Mouse (Mus musculus) large intestine, adult 2 months (tissue): ENCODE data around the gene Krt81. TPM values are rescaled to one million over a fixed set of nuclear protein-coding genes. Genes with fewer than 3 reads are reported as not detected.

Source experiments
- DNase-seq: peaks from one replicate; pipeline ENCODE4 v3.0.0-alpha.2; 2012; ENCODE audit warnings: low read depth, low spot score
- WGBS: fragments of 180-500 bp; shearing (Covaris S2); methylation state at CpG from one replicate; pipeline ENCODE4 v1.1.7; 2018; 5-methylcytosine and 5-hydroxymethylcytosine counted together
- polyA plus RNA-seq: library from polyadenylated mRNA; depleted of rRNA; stranded (reverse); fragments of >200 nt; gene quantifications from 2 replicates; pipeline ENCODE4 v1.2.3, GENCODE M21; 2012; rRNA removed

The Krt81 gene
- polyA plus RNA-seq, 1 experiment: not detected

DNA sequence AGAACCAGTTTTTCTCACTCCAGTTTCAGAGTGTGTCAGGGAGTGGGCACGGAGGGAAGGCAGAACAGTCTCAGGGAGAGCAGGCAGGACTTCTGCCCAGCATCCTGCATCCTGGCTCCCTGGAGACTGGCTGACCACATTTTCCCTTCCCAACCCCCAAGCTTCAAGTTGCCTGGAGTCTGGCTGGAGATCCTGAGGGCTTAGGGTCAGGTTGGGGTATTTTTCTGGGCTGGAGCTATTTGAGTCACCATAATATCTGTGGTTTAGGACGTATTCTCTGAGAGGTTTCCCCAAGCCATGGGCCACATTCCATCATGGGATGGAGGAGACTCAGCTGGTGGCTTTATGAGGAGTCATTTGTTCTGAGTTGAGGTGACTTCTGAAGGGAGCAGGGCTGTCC lies 8.3 kb downstream of the Krt81 start:
- WGBS: 72% methylated on average over 2 of the region's 2 CpGs
- no peak for DNase-seq

DNA sequence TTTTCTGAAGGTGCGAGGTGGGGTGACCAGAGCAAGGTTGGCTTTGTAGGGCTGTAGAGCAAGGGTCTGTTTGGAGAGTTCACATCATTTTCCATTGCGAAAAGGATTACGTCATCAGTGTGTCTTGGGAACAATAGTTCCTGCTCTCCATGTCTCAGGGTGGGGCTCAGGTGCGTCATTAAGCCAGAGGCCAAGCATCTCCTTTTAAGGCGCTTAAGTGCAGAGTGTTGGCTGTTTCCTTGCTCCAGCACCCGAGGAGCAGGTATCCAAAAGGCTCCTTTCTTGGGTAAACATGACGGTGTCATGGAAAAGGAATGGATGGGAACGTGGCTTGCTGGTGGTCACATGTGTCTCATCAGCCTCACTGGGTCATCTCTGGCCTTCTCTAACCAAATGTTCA lies 8.8 kb downstream of the Krt81 start:
- DNase-seq: no peak
- 39% methylated on average over 8 of the region's 8 CpGs for WGBS

DNA sequence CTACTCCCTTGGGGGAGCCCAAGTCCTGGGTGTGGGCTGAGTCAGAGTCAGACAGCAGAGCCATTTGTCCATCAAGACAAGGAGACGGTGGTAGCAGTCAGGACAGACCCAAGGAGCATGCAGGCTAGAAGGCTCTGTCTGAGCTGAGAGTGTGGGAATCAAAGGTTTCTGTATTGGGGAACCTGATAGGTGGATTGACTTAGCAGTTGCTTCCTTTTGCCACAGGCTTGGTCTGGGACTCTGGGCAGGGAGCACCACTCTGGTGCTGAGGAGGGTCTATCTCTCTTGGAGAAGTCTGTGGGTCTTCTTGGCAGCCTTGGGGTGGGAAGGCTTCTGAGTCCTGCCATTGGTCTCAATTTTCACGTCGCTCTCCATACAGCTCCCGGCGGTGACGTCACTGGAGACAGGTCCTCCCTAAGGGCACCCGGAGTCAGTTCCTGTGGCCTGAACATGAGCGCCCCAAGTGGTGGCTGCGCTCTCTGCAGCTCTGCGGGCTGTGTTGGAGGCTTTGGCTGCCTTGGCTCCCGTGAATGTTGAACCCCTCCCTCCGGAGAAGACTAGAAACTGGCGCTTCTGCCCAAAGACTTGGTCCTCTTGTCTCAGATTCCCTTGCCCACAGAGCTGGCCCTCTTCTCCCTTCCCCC lies 10.3 kb downstream of the Krt81 start:
- DNase-seq: peak; percentile 54
- WGBS: 8% methylated on average over 13 of the region's 13 CpGs

DNA sequence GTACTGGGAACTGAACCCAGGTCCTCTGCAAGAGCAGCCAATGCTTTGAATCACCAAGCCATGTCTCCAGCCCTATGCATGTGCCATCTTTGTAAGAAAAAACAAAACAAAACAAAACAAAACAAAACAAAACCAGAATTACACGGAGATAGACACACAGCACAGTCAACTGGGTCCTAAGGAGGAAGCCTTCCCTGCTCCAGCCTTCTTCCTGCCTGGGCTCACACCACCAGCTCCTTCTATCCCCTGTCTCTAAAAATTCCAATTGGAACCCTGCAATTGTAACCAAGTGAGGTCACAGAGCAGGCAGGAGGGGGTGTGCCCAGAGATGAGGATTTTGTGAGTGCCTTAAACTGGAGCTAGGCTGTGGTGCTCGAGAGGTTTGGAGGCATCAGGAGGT lies 16.1 kb downstream of the Krt81 start, which contains the start of gene Krt88:
Krt88 (plus strand) TSS at position 301 of the 400 bp plus-strand sequence.
- DNase-seq: no peak
- 81% methylated on average over 2 of the region's 2 CpGs for WGBS

DNA sequence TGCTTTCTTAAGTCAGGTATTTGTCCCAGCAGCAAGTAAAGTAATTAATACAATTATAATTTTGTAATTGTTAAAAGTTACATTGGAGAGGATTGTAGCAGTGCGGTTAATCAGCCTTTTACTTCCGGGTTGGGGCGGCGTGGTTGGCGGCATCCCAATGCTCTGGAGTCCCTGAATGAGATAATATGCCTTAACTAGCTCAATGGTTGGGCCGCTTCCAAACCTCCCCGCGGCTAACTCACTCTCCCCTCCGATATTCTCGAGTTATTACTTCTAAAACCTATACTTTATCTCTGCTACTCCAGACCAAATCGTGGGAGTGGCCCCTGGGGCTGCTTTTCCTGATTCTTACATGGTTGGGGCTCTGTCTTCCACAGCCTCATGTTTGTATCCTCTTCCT lies 17.0 kb downstream of the Krt81 start:
- no peak for DNase-seq
- WGBS: 34% methylated on average over 11 of the region's 11 CpGs

DNA sequence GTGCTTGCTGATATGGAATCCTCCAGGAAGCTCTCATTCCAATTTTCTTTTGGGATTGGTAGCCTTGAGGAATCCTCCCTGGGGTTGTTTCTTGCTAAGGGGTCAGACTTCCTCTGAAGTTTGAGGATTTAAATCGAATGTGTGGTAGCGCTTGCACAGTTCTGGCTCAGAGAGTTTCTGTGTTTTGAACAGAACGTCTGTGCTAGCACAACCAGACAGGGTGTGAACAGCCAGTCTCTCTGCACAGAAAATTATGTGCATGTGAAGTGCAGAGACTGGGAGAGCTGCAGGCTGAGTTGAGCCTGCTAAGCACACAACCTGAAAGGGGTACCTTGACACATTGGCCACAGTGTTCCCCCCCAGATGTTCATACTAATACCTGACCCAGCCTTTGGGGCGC lies 22.7 kb downstream of the Krt81 start:
- no peak for DNase-seq
- 78% methylated on average over 4 of the region's 4 CpGs for WGBS

DNA sequence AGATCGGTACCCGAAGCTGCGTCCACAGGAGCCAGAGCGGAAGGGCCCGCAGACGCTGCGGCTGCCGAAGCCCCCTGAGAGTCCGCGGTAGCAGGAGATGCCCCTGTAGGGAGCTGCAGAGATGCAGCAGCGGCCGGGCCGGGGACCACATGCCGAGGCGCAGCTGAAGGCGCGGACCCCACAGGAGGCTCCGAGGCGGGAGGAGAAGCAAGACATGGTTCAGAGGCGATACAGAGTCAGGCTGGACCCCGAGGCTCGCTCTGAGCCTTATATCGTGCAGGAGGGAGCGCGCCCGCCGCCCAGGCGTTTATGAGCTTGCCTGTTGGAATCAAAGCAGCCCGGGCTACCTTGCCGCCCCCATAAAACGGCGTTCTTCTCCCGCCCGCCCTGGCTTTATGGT lies 25.0 kb downstream of the Krt81 start, which contains the start of gene Krt87:
Krt87 (minus strand) TSS at position 250 of the 400 bp plus-strand sequence.
- no peak for DNase-seq
- WGBS: 5% methylated on average over 34 of the region's 34 CpGs

DNA sequence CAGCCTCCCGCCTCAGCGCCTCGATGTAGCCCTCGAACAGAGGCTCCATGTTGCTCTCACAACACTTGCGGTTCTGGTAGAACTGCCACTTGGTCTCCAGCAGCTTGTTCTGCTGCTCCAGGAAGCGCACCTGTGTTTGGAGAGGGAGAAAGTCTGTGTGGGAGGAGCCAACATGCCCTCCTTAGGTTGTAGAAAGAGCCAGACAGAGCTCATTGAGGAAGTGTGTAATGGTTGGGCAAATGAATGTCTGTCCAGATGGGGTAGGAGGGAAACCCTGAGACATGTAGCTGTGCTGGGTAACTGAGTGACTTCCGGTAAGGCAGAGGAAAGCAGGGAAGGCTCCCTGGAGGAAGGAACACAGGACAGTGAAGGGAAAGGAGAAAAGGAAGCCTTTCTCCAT lies 26.9 kb downstream of the Krt81 start:
- 45% methylated on average over 7 of the region's 7 CpGs for WGBS
- DNase-seq: no peak

DNA sequence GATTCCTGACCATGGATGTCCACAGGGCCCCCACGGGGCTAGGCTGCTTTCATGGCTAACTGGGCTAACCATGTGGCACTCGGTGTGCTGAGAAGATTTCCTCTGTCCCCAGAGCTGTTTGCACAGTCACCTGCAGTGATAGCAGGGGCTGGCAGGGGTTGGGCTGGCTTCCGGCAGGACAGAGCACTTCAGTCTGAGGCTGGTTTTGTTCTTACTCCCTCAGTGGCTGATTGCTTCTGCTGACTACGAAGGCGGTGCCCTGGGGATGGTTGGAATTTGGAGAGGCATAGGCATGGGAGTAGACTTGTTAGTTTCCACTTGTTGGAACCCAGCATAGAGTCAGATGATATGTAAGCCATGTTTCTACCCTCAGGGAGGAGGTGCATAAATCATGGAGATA lies 38.6 kb downstream of the Krt81 start:
- DNase-seq: no peak
- 24% methylated on average over 5 of the region's 5 CpGs for WGBS

DNA sequence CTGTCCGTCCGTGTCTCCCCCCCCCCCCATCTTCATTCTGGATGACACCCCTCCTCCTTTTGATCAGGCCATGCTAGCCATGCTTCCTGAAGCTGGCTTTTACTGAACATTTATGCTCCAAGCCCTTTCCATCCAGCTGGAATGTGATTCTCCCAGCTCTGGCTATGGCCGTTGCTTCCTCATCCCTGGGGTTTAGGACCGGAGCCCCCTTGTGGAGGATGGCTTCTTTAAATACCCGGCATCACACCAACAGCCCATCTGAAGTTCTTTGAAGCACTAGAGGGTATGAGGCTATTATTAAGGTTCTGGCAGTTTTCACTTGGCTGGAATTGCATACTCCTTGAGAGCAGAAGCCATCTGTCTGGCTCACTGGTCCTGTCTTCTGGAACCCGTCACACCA lies 42.6 kb downstream of the Krt81 start:
- 62% methylated on average over 6 of the region's 6 CpGs for WGBS
- DNase-seq: no peak

DNA sequence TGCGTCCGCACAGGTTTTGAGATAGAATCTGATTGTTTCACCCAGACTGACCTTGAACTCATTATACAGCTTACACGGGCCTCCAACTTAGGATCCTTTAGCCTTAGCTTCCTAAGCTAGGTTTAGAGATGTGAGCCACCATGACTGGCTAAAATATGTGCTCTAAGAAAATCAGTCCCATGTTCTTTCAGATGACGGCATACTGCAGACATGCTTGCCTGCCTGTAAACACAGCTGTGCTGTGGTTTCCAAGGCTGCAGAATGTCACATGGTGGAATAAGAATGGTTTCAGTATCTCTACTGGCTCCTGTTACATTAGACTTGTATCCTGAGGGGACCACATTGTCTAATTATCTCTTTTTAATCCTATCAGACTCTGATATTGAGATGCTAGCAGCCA lies 44.6 kb downstream of the Krt81 start:
- WGBS: 80% methylated on average over 4 of the region's 4 CpGs
- DNase-seq: no peak

DNA sequence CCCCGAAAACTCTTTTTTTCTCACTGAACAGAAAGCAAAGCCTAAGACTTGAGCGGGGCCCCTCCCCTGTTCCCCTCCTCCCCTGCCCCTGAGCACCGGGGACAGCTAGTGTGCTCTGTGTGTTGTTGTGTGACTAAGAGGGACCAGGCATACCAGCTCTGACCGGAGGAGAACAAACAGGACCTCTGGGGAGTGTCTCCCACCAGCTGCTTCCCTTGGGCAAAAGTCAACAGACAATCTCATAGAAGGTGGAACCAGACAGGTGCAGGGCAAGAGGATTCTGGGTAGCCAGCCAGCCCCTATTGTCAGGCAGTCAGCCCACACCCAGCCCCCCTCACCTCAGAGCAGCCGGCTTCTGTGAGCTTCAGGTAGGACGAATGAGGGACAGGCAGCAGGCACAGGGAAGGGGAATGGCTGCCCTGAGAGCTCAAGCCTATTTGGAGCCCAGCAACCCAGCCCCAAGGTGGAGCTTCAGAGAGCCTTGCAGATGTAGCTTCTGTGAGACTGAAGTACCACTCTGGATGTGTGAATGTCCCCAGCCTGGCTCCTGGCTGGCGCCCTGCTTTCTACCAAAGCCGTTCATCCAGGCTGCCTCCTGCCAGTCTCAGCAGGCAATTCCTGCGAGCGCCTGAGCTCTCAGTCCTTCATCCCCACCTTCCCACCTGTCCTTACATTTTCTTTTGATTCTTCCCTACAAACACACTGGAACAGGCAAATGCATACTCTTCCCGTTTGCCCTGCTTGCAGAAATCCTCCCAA lies 48.6 kb downstream of the Krt81 start:
- DNase-seq: peak; percentile 50
- 28% methylated on average over 11 of the region's 11 CpGs for WGBS

DNA sequence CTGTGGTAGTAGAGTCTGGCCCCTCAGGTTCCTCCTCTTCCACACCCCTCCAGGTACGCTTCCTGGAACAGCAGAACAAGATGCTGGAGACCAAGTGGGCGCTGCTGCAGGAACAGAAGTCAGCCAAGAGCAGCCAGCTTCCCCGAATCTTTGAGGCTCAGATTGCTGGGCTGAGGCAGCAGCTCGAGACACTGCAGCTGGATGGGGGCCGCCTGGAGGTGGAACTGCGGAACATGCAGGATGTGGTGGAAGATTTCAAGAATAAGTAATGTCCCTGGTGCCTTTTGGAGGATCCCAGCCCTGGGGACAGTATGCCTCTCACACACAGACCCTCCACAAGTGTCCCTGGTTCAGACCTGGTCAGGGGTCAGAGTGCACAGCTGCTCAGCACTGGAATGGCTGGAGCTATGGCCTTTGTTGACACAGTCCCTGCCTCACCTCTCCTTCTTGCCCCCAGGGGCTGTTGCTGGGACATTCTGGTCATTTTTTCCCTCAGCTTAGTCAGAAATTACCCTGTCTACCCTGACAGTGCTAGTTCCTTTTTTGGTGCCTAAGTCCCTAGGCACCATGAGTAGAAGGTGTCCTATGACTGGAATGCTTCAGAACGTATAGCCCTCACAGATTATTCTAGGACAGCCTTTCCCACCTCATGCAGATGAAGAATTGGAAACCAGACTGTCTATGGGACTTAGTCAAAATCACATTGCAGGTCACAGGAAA lies 49.5 kb downstream of the Krt81 start:
- WGBS: 35% methylated on average over 7 of the region's 7 CpGs
- no peak for DNase-seq

DNA sequence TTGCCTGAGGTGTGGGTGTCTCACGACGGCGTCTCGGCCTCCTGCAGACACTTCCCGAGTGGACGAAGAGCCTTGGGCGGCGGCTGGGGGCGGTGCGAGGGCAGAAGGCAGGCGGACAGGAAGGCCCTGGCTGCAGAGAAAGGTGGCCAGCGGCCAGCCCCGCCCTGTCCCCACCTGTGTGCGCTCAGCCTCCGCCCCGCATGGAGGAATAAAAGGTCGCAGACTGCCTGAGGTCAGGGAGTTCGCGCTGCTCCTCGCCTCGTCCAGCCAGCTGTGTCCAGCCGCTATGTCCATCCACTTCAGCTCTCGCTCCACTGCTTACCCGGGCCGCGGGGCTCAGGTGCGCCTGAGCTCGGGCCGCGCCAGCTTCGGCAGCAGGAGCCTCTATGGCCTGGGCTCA lies 51.4 kb downstream of the Krt81 start:
- WGBS: 15% methylated on average over 31 of the region's 31 CpGs

DNA sequence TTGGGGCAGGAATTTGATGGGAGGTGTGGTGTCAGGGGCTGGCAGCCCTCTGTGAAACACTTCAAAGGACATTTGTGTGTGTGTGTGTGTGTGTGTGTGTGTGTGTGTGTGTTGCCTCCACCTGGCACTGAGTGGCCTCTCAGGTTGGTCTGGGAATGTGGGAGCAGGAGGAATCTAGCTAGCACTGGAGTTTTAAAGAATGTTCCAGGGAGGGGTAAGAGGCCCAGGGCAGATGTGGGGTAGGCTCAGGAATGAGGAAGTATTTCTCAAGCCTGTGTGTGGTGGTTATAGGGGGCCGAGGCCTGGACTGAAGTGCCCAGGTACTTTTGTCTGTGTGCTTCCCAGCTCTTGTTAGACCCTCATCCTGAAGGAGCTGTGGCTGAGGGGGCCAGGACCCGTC lies 52.8 kb downstream of the Krt81 start, which contains the start of gene Krt7:
Krt7 (plus strand) TSS at position 269 of the 400 bp plus-strand sequence.
- WGBS: 22% methylated on average over 2 of the region's 2 CpGs
- no peak for DNase-seq

More for the DNA sequence above, 51.4 kb downstream of the Krt81 start:
- DNase-seq: peak; percentile 64

Other genes starting within 250 kb of the Krt81 start
- 2.2 and 2.8 TPM in 2 replicates for gene Grasp, start 239.6 kb downstream of the Krt81 start, polyA plus RNA-seq
- gene Nr4a1, start 209.5 kb downstream of the Krt81 start, polyA plus RNA-seq: 8.1 and 9.3 TPM in 2 replicates
- 36.1 and 37.9 TPM in 2 replicates for gene Atg101, start 179.5 kb downstream of the Krt81 start, polyA plus RNA-seq
- not detected in 2 replicates for gene 6030408B16Rik, start 170.5 kb downstream of the Krt81 start, polyA plus RNA-seq
- gene Krt80, start 93.6 kb downstream of the Krt81 start, polyA plus RNA-seq: 1.0 and 1.1 TPM in 2 replicates
- 33.0 and 44.4 TPM in 2 replicates for gene Krt7, start 52.7 kb downstream of the Krt81 start, polyA plus RNA-seq
- 0.62 and 1.3 TPM in 2 replicates for gene Krt87, start 24.9 kb downstream of the Krt81 start, polyA plus RNA-seq
- 0.09 and 0.12 TPM in 2 replicates for gene Krt88, start 16.0 kb downstream of the Krt81 start, polyA plus RNA-seq
- 0.09 TPM in 1 of 2 replicates, not detected in the other for gene Krt86, start 9.7 kb upstream of the Krt81 start, polyA plus RNA-seq
- 0.07 and 0.25 TPM in 2 replicates for gene Krt83, start 27.8 kb upstream of the Krt81 start, polyA plus RNA-seq
- not detected in 2 replicates for gene Gm49425, start 53.5 kb upstream of the Krt81 start, polyA plus RNA-seq
- gene Krt84, start 69.1 kb upstream of the Krt81 start, polyA plus RNA-seq: 0.32 and 1.5 TPM in 2 replicates
- gene Krt82, start 86.9 kb upstream of the Krt81 start, polyA plus RNA-seq: not detected in 2 replicates
- 0.04 TPM in 1 of 2 replicates, not detected in the other for gene Krt90, start 99.2 kb upstream of the Krt81 start, polyA plus RNA-seq
- not detected in 2 replicates for gene Krt75, start 110.2 kb upstream of the Krt81 start, polyA plus RNA-seq
- gene Gm5414, start 164.4 kb upstream of the Krt81 start, polyA plus RNA-seq: not detected in 2 replicates
- not detected in 2 replicates for gene Gm5478, start 183.6 kb upstream of the Krt81 start, polyA plus RNA-seq
- gene Krt6b, start 216.5 kb upstream of the Krt81 start, polyA plus RNA-seq: not detected in 2 replicates
- 0.04 TPM in 1 of 2 replicates, not detected in the other for gene Krt6a, start 230.6 kb upstream of the Krt81 start, polyA plus RNA-seq
- gene Krt5, start 249.1 kb upstream of the Krt81 start, polyA plus RNA-seq: 0.07 and 0.14 TPM in 2 replicates